Mouse (Mus musculus): ENCODE data around the gene Vinac1. TPM values are rescaled to one million over a fixed set of nuclear protein-coding genes. Genes with fewer than 3 reads are reported as not detected.

Vinac1 gene
- 0.05 and 0.06 TPM in 2 replicates for polyA plus RNA-seq (2014; fragmentation: Nextera tagmentation; extraction: Ambion mirVana)

- no peak for ATAC-seq (replicated peaks; ENCODE audit: low FRiP score)
- WGBS: 73% methylated on average over 8 of the region's 8 CpGs
These were observed at the start of gene Vinac1 for GRCm38 (mm10) chr2:129047811-129048210. Gene Vinac1 (minus strand): TSS chr2:129048172.

GRCm38 (mm10) chr2:129093926-129094724 is 46.2 kb upstream of the Vinac1 start:
- Histone ChIP-seq H3K4me1 (replicated peaks; ENCODE audit: control insufficient read depth, insufficient read depth, low read length) (no peaks in the 10 kb centered on the region), H3K27me3 (replicated peaks; ENCODE audit: control insufficient read depth, insufficient read depth, low read length) (no peaks in the 10 kb centered on the region), H3K9ac (ENCODE audit: low read depth, low read length) (no peak overlapping the region), H3K4me3 (ENCODE audit: low read depth, low read length) (no peak overlapping the region), H3K9me3 (ENCODE audit: control insufficient read depth, low read length) (no peaks in the 10 kb centered on the region), H3K27ac (ENCODE audit: low read depth, low read length) (no peak overlapping the region), H3K4me2 (no peak overlapping the region), H3K36me3 (ENCODE audit: control insufficient read depth, insufficient read depth, low read length) (0 out of 2 replicates have a peak, but pooled peaks cover 5% of the 10 kb centered on the region)
- DNase-seq (ENCODE audit: low spot score) (no peak), ATAC-seq (replicated peaks; ENCODE audit: low FRiP score) (no peak)
- WGBS: 82% methylated on average over 18 of the region's 18 CpGs

More at GRCm38 (mm10) chr2:129047811-129048210, at the start of gene Vinac1:
- H3K27me3 ChIP-seq (replicated peaks; ENCODE audit: control insufficient read depth, insufficient read depth, low read length): no peaks in the 10 kb centered on the region
- H3K9ac ChIP-seq (ENCODE audit: low read depth, low read length): no peak within 1 kb of the TSS
- no peak for DNase-seq (ENCODE audit: low spot score)
- H3K4me2 ChIP-seq: no peak within 1 kb of the TSS
- no peaks in the 10 kb centered on the region for H3K9me3 ChIP-seq (ENCODE audit: control insufficient read depth, low read length)
- H3K4me1 ChIP-seq (replicated peaks; ENCODE audit: control insufficient read depth, insufficient read depth, low read length): no peaks in the 10 kb centered on the region
- H3K4me3 ChIP-seq (ENCODE audit: low read depth, low read length): no peak within 1 kb of the TSS
- H3K36me3 ChIP-seq (ENCODE audit: control insufficient read depth, insufficient read depth, low read length): no peaks in the 10 kb centered on the region
- no peak within 1 kb of the TSS for H3K27ac ChIP-seq (ENCODE audit: low read depth, low read length)

GRCm38 (mm10) chr2:129092810-129093209 is 44.8 kb upstream of the Vinac1 start:
- H3K4me3 ChIP-seq (ENCODE audit: low read depth, low read length): no peak overlapping the region
- no peak for ATAC-seq (replicated peaks; ENCODE audit: low FRiP score)
- no peaks in the 10 kb centered on the region for H3K4me1 ChIP-seq (replicated peaks; ENCODE audit: control insufficient read depth, insufficient read depth, low read length)
- H3K9me3 ChIP-seq (ENCODE audit: control insufficient read depth, low read length): no peaks in the 10 kb centered on the region
- DNase-seq (ENCODE audit: low spot score): no peak
- H3K36me3 ChIP-seq (ENCODE audit: control insufficient read depth, insufficient read depth, low read length): 0 out of 2 replicates have a peak, but pooled peaks cover 5% of the 10 kb centered on the region
- WGBS: 93% methylated on average over 12 of the region's 12 CpGs
- H3K9ac ChIP-seq (ENCODE audit: low read depth, low read length): no peak overlapping the region
- H3K27ac ChIP-seq (ENCODE audit: low read depth, low read length): no peak overlapping the region
- no peaks in the 10 kb centered on the region for H3K27me3 ChIP-seq (replicated peaks; ENCODE audit: control insufficient read depth, insufficient read depth, low read length)
- H3K4me2 ChIP-seq: no peak overlapping the region

- Histone ChIP-seq H3K4me1 (replicated peaks; ENCODE audit: control insufficient read depth, insufficient read depth, low read length) (0 out of 2 replicates have a peak, but pooled peaks cover 2% of the 10 kb centered on the region), H3K4me2 (no peak overlapping the region), H3K4me3 (ENCODE audit: low read depth, low read length) (no peak overlapping the region), H3K36me3 (ENCODE audit: control insufficient read depth, insufficient read depth, low read length) (peaks cover 7% of the 10 kb centered on the region; the same call in 1 of the 2 replicates), H3K27ac (ENCODE audit: low read depth, low read length) (no peak overlapping the region), H3K9ac (ENCODE audit: low read depth, low read length) (no peak overlapping the region), H3K9me3 (ENCODE audit: control insufficient read depth, low read length) (0 out of 2 replicates have a peak, but pooled peaks cover 3% of the 10 kb centered on the region), H3K27me3 (replicated peaks; ENCODE audit: control insufficient read depth, insufficient read depth, low read length) (no peaks in the 10 kb centered on the region)
- DNase-seq (ENCODE audit: low spot score) (no peak), ATAC-seq (replicated peaks; ENCODE audit: low FRiP score) (no peak)
- WGBS: 72% methylated on average over 4 of the region's 4 CpGs
These were observed 42.4 kb upstream of the Vinac1 start for GRCm38 (mm10) chr2:129090370-129090769.

- no peak overlapping the region for H3K4me2 ChIP-seq
- ATAC-seq (replicated peaks; ENCODE audit: low FRiP score) (no peak; the same call in 1 of the 2 replicates), DNase-seq (ENCODE audit: low spot score) (no peak)
- H3K4me1 ChIP-seq (replicated peaks; ENCODE audit: control insufficient read depth, insufficient read depth, low read length): 0 out of 2 replicates have a peak, but pooled peaks cover 2% of the 10 kb centered on the region
- WGBS: 61% methylated on average over 1 of the region's 1 CpGs
- no peak overlapping the region for H3K9ac ChIP-seq (ENCODE audit: low read depth, low read length)
- peaks cover 7% of the 10 kb centered on the region; the same call in 1 of the 2 replicates for H3K36me3 ChIP-seq (ENCODE audit: control insufficient read depth, insufficient read depth, low read length)
- H3K4me3 ChIP-seq (ENCODE audit: low read depth, low read length): no peak overlapping the region
- H3K27me3 ChIP-seq (replicated peaks; ENCODE audit: control insufficient read depth, insufficient read depth, low read length): no peaks in the 10 kb centered on the region
- no peak overlapping the region for H3K27ac ChIP-seq (ENCODE audit: low read depth, low read length)
- 0 out of 2 replicates have a peak, but pooled peaks cover 4% of the 10 kb centered on the region for H3K9me3 ChIP-seq (ENCODE audit: control insufficient read depth, low read length)
These were observed 39.5 kb upstream of the Vinac1 start for GRCm38 (mm10) chr2:129087520-129087919.

GRCm38 (mm10) chr2:129084959-129085358 is 37.0 kb upstream of the Vinac1 start:
- Histone ChIP-seq H3K4me2 (no peak overlapping the region), H3K36me3 (ENCODE audit: control insufficient read depth, insufficient read depth, low read length) (peaks cover 7% of the 10 kb centered on the region; the same call in 1 of the 2 replicates), H3K27ac (ENCODE audit: low read depth, low read length) (no peak overlapping the region), H3K9me3 (ENCODE audit: control insufficient read depth, low read length) (0 out of 2 replicates have a peak, but pooled peaks cover 4% of the 10 kb centered on the region), H3K4me3 (ENCODE audit: low read depth, low read length) (no peak overlapping the region), H3K9ac (ENCODE audit: low read depth, low read length) (no peak overlapping the region), H3K27me3 (replicated peaks; ENCODE audit: control insufficient read depth, insufficient read depth, low read length) (no peaks in the 10 kb centered on the region), H3K4me1 (replicated peaks; ENCODE audit: control insufficient read depth, insufficient read depth, low read length) (0 out of 2 replicates have a peak, but pooled peaks cover 2% of the 10 kb centered on the region)
- WGBS: 46% methylated on average over 2 of the region's 2 CpGs
- DNase-seq (ENCODE audit: low spot score): no peak
- no peak for ATAC-seq (replicated peaks; ENCODE audit: low FRiP score)

GRCm38 (mm10) chr2:129083514-129083913 is 35.5 kb upstream of the Vinac1 start:
- Histone ChIP-seq H3K9ac (ENCODE audit: low read depth, low read length) (no peak overlapping the region), H3K4me2 (no peak overlapping the region), H3K4me3 (ENCODE audit: low read depth, low read length) (no peak overlapping the region), H3K4me1 (replicated peaks; ENCODE audit: control insufficient read depth, insufficient read depth, low read length) (0 out of 2 replicates have a peak, but pooled peaks cover 2% of the 10 kb centered on the region), H3K27ac (ENCODE audit: low read depth, low read length) (no peak overlapping the region), H3K36me3 (ENCODE audit: control insufficient read depth, insufficient read depth, low read length) (peaks cover 7% of the 10 kb centered on the region; the same call in 1 of the 2 replicates), H3K27me3 (replicated peaks; ENCODE audit: control insufficient read depth, insufficient read depth, low read length) (no peaks in the 10 kb centered on the region), H3K9me3 (ENCODE audit: control insufficient read depth, low read length) (0 out of 2 replicates have a peak, but pooled peaks cover 4% of the 10 kb centered on the region)
- DNase-seq (ENCODE audit: low spot score) (no peak), ATAC-seq (replicated peaks; ENCODE audit: low FRiP score) (no peak)
- 87% methylated on average over 5 of the region's 5 CpGs for WGBS

- Histone ChIP-seq H3K4me1 (replicated peaks; ENCODE audit: control insufficient read depth, insufficient read depth, low read length) (no peaks in the 10 kb centered on the region), H3K36me3 (ENCODE audit: control insufficient read depth, insufficient read depth, low read length) (peaks cover 7% of the 10 kb centered on the region; the same call in 1 of the 2 replicates), H3K4me2 (no peak overlapping the region), H3K9ac (ENCODE audit: low read depth, low read length) (no peak overlapping the region), H3K27me3 (replicated peaks; ENCODE audit: control insufficient read depth, insufficient read depth, low read length) (no peaks in the 10 kb centered on the region), H3K4me3 (ENCODE audit: low read depth, low read length) (no peak overlapping the region), H3K27ac (ENCODE audit: low read depth, low read length) (no peak overlapping the region), H3K9me3 (ENCODE audit: control insufficient read depth, low read length) (0 out of 2 replicates have a peak, but pooled peaks cover 4% of the 10 kb centered on the region)
- DNase-seq (ENCODE audit: low spot score) (no peak), ATAC-seq (replicated peaks; ENCODE audit: low FRiP score) (no peak)
- 59% methylated on average over 13 of the region's 13 CpGs for WGBS
These were observed 33.1 kb upstream of the Vinac1 start for GRCm38 (mm10) chr2:129081097-129081496.
